Mouse (Mus musculus) spleen, adult 2 months (tissue): Measurements from ENCODE around the gene Wdhd1. TPM values are rescaled to one million over a fixed set of nuclear protein-coding genes. Genes with fewer than 3 reads are reported as not detected.

Experiments
- DNase-seq, 2 experiments: peaks; one replicate each; pipeline versions ENCODE4 v3.0.0 to v3.0.0-alpha.2; 2012 to 2021; ENCODE audit warnings: low spot score in 2 of 2, low read depth in 1 of 2
- H3K27ac ChIP-seq: fragments of 200-500 bp; 2 replicates; pipeline ENCODE4 v1.5.1; 2012; ENCODE audit warnings: low read length, inconsistent platforms; ENCODE audit not compliant: insufficient read depth
- H3K27me3 ChIP-seq: fragments of 200-500 bp; 2 replicates; pipeline ENCODE4 v1.6.1; 2012; ENCODE audit warnings: mild to moderate bottlenecking, moderate library complexity, low read length, inconsistent platforms; ENCODE audit not compliant: control insufficient read depth, insufficient read depth
- H3K36me3 ChIP-seq: fragments of 200-500 bp; 2 replicates; pipeline ENCODE4 v1.6.1; 2012; ENCODE audit warnings: mild to moderate bottlenecking, low read length, inconsistent platforms; ENCODE audit not compliant: control insufficient read depth, insufficient read depth
- H3K4me1 ChIP-seq: fragments of 200-500 bp; 2 replicates; pipeline ENCODE4 v1.6.1; 2011; ENCODE audit warnings: inconsistent platforms; ENCODE audit not compliant: control insufficient read depth, insufficient read depth, insufficient read length
- H3K4me3 ChIP-seq: fragments of 200-500 bp; 2 replicates; pipeline ENCODE4 v1.5.1; 2011; ENCODE audit warnings: mild to moderate bottlenecking, inconsistent platforms; ENCODE audit not compliant: insufficient read depth, insufficient read length; ENCODE audit errors: extremely low read depth
- CTCF ChIP-seq: fragments of 200-500 bp; IDR thresholded peaks from 2 replicates; pipeline ENCODE4 v1.5.1; 2011; ENCODE audit warnings: mild to moderate bottlenecking, inconsistent platforms; ENCODE audit not compliant: insufficient read depth, insufficient read length, insufficient replicate concordance; ENCODE audit errors: extremely low read depth
- POLR2A ChIP-seq: fragments of 200-500 bp; IDR thresholded peaks from 2 replicates; pipeline ENCODE4 v1.6.1; 2011; ENCODE audit warnings: low read depth, low read length, inconsistent platforms
- WGBS: fragments of 180-500 bp; shearing (Covaris S2); methylation state at CpG from one replicate; pipeline ENCODE4 v1.1.7; 2018; 5-methylcytosine and 5-hydroxymethylcytosine counted together
- polyA plus RNA-seq: library from polyadenylated mRNA; depleted of rRNA; stranded (reverse); fragments of >200 nt; gene quantifications from 2 replicates; pipeline ENCODE4 v1.2.3, GENCODE M21; 2012

Wdhd1 gene
- polyA plus RNA-seq, 1 experiment: 2.7 TPM

- DNase-seq: no peak
- no peak overlapping the region for H3K27ac ChIP-seq
- H3K4me3 ChIP-seq: no peak overlapping the region
- H3K36me3 ChIP-seq: no peaks in the 10 kb centered on the region
- WGBS: 87% methylated on average over 4 of the region's 4 CpGs
- TF ChIP-seq POLR2A: no peak
- TF ChIP-seq CTCF: no peak
- no peaks in the 10 kb centered on the region for H3K4me1 ChIP-seq
- no peaks in the 10 kb centered on the region for H3K27me3 ChIP-seq
Measured at GRCm38 (mm10) chr14:47213305-47213704, 63.4 kb downstream of the Wdhd1 start.

- no peak for TF ChIP-seq POLR2A
- TF ChIP-seq CTCF: no peak
- no peak for DNase-seq
- H3K36me3 ChIP-seq: no peaks in the 10 kb centered on the region
- H3K27ac ChIP-seq: no peak overlapping the region
- no peak overlapping the region for H3K4me3 ChIP-seq
- H3K27me3 ChIP-seq: no peaks in the 10 kb centered on the region
- WGBS: 89% methylated on average over 4 of the region's 4 CpGs
- no peaks in the 10 kb centered on the region for H3K4me1 ChIP-seq
Measured at GRCm38 (mm10) chr14:47209669-47210164, 66.9 kb downstream of the Wdhd1 start.

- Histone ChIP-seq H3K4me1 (no peaks in the 10 kb centered on the region), H3K4me3 (no peak overlapping the region), H3K27ac (no peak overlapping the region), H3K27me3 (no peaks in the 10 kb centered on the region), H3K36me3 (no peaks in the 10 kb centered on the region)
- WGBS: 95% methylated on average over 12 of the region's 12 CpGs
- TF ChIP-seq CTCF (no peak), POLR2A (no peak)
- DNase-seq: no peak
Measured at GRCm38 (mm10) chr14:47208564-47209493, 67.8 kb downstream of the Wdhd1 start.

GRCm38 (mm10) chr14:47206601-47207000 lies 70.1 kb downstream of the Wdhd1 start:
- H3K27me3 ChIP-seq: no peaks in the 10 kb centered on the region
- no peak for DNase-seq
- 91% methylated on average over 3 of the region's 3 CpGs for WGBS
- TF ChIP-seq POLR2A (no peak), CTCF (no peak)
- H3K4me3 ChIP-seq: no peak overlapping the region
- no peaks in the 10 kb centered on the region for H3K36me3 ChIP-seq
- no peaks in the 10 kb centered on the region for H3K4me1 ChIP-seq
- no peak overlapping the region for H3K27ac ChIP-seq

GRCm38 (mm10) chr14:47205270-47205972 lies 71.2 kb downstream of the Wdhd1 start:
- Histone ChIP-seq H3K36me3 (no peaks in the 10 kb centered on the region), H3K4me3 (no peak overlapping the region), H3K27ac (no peak overlapping the region), H3K27me3 (no peaks in the 10 kb centered on the region), H3K4me1 (no peaks in the 10 kb centered on the region)
- TF ChIP-seq POLR2A (no peak), CTCF (no peak)
- WGBS: 87% methylated on average over 5 of the region's 5 CpGs
- no peak for DNase-seq

- TF ChIP-seq CTCF (no peak), POLR2A (no peak)
- Histone ChIP-seq H3K4me3 (no peak overlapping the region), H3K36me3 (no peaks in the 10 kb centered on the region), H3K4me1 (no peaks in the 10 kb centered on the region), H3K27me3 (no peaks in the 10 kb centered on the region), H3K27ac (no peak overlapping the region)
- no peak for DNase-seq
- WGBS: 92% methylated on average over 3 of the region's 3 CpGs
Measured at GRCm38 (mm10) chr14:47197340-47197739, 79.3 kb downstream of the Wdhd1 start.
